Mouse (Mus musculus) liver, adult 2 months (tissue): Measurements from ENCODE around the gene Larp1. TPM values are rescaled to one million over a fixed set of nuclear protein-coding genes. Genes with fewer than 3 reads are reported as not detected.
"Not testable (repeated sequence)": the region's sequence is repeated elsewhere in the genome, so short reads cannot be mapped to it uniquely, and the experiment has no call there.

Experiments used
- DNase-seq: peaks from one replicate; pipeline ENCODE4 v3.0.0-alpha.2; 2011; ENCODE audit warnings: low read depth, low spot score; ENCODE audit errors: extremely low read depth
- H3K27ac ChIP-seq: fragments of 200-500 bp; replicated peaks from 2 replicates; pipeline ENCODE4 v1.5.1; 2012; ENCODE audit warnings: low read depth, mild to moderate bottlenecking, control low read depth, inconsistent platforms, low read length; ENCODE audit not compliant: insufficient read depth
- H3K27me3 ChIP-seq: fragments of 200-500 bp; 2 replicates; pipeline ENCODE4 v1.6.1; 2012; ENCODE audit warnings: mild to moderate bottlenecking, moderate library complexity, low read length, inconsistent platforms; ENCODE audit not compliant: control insufficient read depth, insufficient read depth
- H3K36me3 ChIP-seq: fragments of 200-500 bp; 2 replicates; pipeline ENCODE4 v1.6.1; 2012; ENCODE audit warnings: low read length, inconsistent platforms; ENCODE audit not compliant: control insufficient read depth, insufficient read depth
- H3K4me1 ChIP-seq: fragments of 200-500 bp; 2 replicates; pipeline ENCODE4 v1.6.1; 2011; ENCODE audit warnings: low read length; ENCODE audit not compliant: control insufficient read depth, insufficient read depth
- H3K4me3 ChIP-seq: fragments of 200-500 bp; 2 replicates; pipeline ENCODE4 v1.5.1; 2011; ENCODE audit warnings: low read depth, mild to moderate bottlenecking, control low read depth, low read length, moderate library complexity; ENCODE audit not compliant: insufficient read depth
- H3K79me2 ChIP-seq: fragments of 200-500 bp; 2 replicates; pipeline ENCODE4 v1.6.1; 2012; ENCODE audit warnings: inconsistent platforms, mild to moderate bottlenecking, low read length, moderate library complexity; ENCODE audit not compliant: control insufficient read depth, insufficient read depth
- H3K9ac ChIP-seq: fragments of 200-500 bp; 2 replicates; pipeline ENCODE4 v1.6.1; 2012; ENCODE audit warnings: low read depth, mild to moderate bottlenecking, control low read depth, inconsistent platforms, low read length
- CTCF ChIP-seq: fragments of 200-500 bp; IDR thresholded peaks from 2 replicates; pipeline ENCODE4 v1.5.1; 2011; ENCODE audit warnings: low read depth, low read length, control low read depth
- POLR2A ChIP-seq: fragments of 200-500 bp; IDR thresholded peaks from 2 replicates; pipeline ENCODE4 v1.6.1; 2011; ENCODE audit warnings: low read length, control low read depth; ENCODE audit not compliant: insufficient read depth; ENCODE audit errors: extremely low read depth
- WGBS: fragments of 180-500 bp; shearing (Covaris S2); methylation state at CpG from one replicate; pipeline ENCODE4 v1.1.7; 2018; 5-methylcytosine and 5-hydroxymethylcytosine counted together
- polyA plus RNA-seq: library from polyadenylated mRNA; depleted of rRNA; stranded (reverse); fragments of >200 nt; gene quantifications from 2 replicates; pipeline ENCODE4 v1.2.3, GENCODE M21; 2012
- total RNA-seq: library from RNA; depleted of rRNA; stranded (reverse); fragments of >200 nt; gene quantifications from 2 replicates; pipeline ENCODE4 v1.2.3, GENCODE M21; 2014

Gene Larp1
- total and polyA plus RNA-seq, 2 experiments = 19.7 to 39.8 TPM

- Histone ChIP-seq H3K4me1 (no peaks in the 10 kb centered on the region), H3K9ac (no peak overlapping the region), H3K27ac (no peak overlapping the region), H3K4me3 (no peak overlapping the region), H3K36me3 (peaks cover 55% of the 10 kb centered on the region), H3K27me3 (no peaks in the 10 kb centered on the region), H3K79me2 (no peaks in the 10 kb centered on the region)
- 41% methylated on average over 6 of the region's 6 CpGs for WGBS
- TF ChIP-seq POLR2A (no peak), CTCF (peak; percentile 69)
- no peak for DNase-seq
These were observed 48.6 kb downstream of the Larp1 start for GRCm38 (mm10) chr11:58057455-58057854.

DNA sequence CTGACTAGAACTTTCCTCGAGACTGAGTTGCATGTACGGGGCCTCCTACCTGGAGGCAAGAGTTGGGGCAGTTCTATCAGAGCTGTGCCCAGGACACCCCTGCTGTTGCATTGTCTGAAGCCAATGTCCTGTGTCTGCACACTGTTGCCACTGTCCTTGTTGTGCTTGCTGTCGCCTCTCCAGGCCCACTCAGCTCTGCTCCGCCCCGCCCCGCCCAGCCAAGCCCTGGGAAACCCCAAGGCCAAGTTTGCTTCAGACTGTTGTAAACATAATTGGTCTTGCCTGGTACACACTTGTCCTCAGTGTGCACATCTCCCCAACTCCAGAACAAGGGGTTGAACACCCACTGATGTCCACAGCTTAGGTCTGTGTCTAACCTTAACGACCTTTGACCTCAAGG lies 50.9 kb downstream of the Larp1 start:
- not testable (repeated sequence) for H3K4me1 ChIP-seq, H3K79me2 ChIP-seq, H3K27ac ChIP-seq, H3K9ac ChIP-seq, H3K4me3 ChIP-seq, DNase-seq, H3K27me3 ChIP-seq
- peaks cover 38% of the 10 kb centered on the region for H3K36me3 ChIP-seq
- WGBS = 95% methylated on average over 7 of the region's 7 CpGs

DNA sequence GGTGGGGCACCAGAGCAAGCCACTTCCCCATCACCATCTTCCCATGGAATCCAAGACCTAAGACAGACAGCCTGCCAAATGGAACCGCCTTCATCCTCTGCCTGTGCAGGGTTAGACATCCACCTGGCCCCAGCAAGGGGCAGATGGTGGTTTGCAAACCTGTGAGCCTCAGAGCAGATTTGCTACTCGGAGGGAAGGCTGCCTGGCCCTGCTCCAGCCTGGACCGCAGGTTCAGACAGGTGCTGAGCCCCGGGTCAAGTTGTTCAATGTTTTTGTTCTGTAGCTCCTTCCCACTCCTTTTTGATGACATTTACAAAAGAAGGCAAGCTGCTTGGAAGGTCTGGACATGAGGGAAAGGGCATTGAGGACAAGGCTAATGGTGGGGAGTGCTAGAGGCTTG lies 52.4 kb downstream of the Larp1 start:
- not testable (repeated sequence) for H3K27me3 ChIP-seq, H3K79me2 ChIP-seq, H3K9ac ChIP-seq, H3K4me1 ChIP-seq, H3K4me3 ChIP-seq, DNase-seq, H3K27ac ChIP-seq
- 77% methylated on average over 4 of the region's 4 CpGs for WGBS
- peaks cover 25% of the 10 kb centered on the region for H3K36me3 ChIP-seq

DNA sequence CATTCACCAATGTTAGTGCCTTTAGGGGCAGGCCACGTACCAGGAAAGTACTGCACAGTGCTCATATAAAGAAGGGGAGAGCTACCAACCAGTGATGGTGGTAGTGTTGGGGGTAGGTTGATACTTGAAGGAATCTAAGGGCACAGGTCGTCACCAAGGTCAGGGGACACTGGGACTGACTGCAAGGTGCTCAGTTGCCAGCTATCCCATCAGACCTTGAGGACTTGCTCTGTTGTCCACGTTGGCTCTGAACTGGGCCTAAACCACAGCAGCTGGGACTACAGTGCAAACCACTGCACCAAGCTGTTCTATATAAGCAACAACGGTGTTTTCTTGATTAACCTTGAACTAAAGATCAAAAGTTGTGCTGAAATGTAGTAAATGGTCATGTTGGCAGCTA lies 53.7 kb downstream of the Larp1 start:
- Histone ChIP-seq H3K36me3 (peaks cover 13% of the 10 kb centered on the region), H3K27ac (no peak overlapping the region), H3K4me3 (no peak overlapping the region), H3K27me3 (no peaks in the 10 kb centered on the region), H3K9ac (no peak overlapping the region), H3K4me1 (no peaks in the 10 kb centered on the region; the same call in 1 of the 2 replicates), H3K79me2 (no peaks in the 10 kb centered on the region)
- TF ChIP-seq CTCF = no peak
- TF ChIP-seq POLR2A = no peak
- no peak for DNase-seq
- 78% methylated on average over 4 of the region's 4 CpGs for WGBS

GRCm38 (mm10) chr11:58065025-58065424 lies 56.2 kb downstream of the Larp1 start:
- no peak overlapping the region for H3K4me3 ChIP-seq
- TF ChIP-seq POLR2A (no peak), CTCF (no peak)

GRCm38 (mm10) chr11:58072978-58073377 lies 64.1 kb downstream of the Larp1 start:
- 62% methylated on average over 3 of the region's 3 CpGs for WGBS
- H3K36me3 ChIP-seq = no peaks in the 10 kb centered on the region
- H3K27ac ChIP-seq = no peak overlapping the region
- H3K79me2 ChIP-seq = no peaks in the 10 kb centered on the region
- no peaks in the 10 kb centered on the region for H3K27me3 ChIP-seq
- no peak overlapping the region for H3K9ac ChIP-seq
- no peaks in the 10 kb centered on the region for H3K4me1 ChIP-seq
- TF ChIP-seq CTCF (no peak), POLR2A (no peak)
- no peak overlapping the region for H3K4me3 ChIP-seq
- DNase-seq = no peak

More at GRCm38 (mm10) chr11:58065025-58065424, 56.2 kb downstream of the Larp1 start:
- no peak overlapping the region for H3K27ac ChIP-seq
- H3K27me3 ChIP-seq = no peaks in the 10 kb centered on the region
- no peaks in the 10 kb centered on the region for H3K79me2 ChIP-seq
- peaks cover 2% of the 10 kb centered on the region for H3K36me3 ChIP-seq
- H3K9ac ChIP-seq = no peak overlapping the region
- DNase-seq = no peak
- WGBS = 87% methylated on average over 4 of the region's 4 CpGs
- H3K4me1 ChIP-seq = no peaks in the 10 kb centered on the region; the same call in 1 of the 2 replicates
